Mouse (Mus musculus) forelimb bud, embryonic 11.5 days (tissue): ENCODE data around the gene Gm17304.

ENCODE experiments used
- DNase-seq: peaks from one replicate; pipeline ENCODE4 v3.0.0-alpha.2; 2012; ENCODE audit warnings: low read depth, low spot score

Gene Gm17304

DNA sequence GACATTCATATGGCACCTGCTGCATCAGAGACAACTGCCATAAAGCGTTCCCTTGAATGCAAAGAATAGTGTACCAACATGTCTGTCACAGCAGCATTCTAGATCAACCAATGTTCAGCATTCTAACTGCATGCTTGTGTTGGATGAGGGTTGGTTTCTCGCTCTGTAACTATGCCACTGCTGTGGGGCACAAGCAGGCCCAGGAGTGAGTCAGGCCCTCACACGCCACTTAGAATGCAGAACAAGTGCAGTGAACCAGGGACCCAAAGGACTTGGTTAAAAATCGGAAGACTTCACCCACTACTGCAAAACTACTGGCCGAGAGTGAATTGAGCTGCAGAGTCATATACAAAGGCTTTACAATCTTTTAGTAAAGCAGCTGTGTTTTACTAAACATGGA is 13.3 kb downstream of the Gm17304 start:
- DNase-seq, result no peak

DNA sequence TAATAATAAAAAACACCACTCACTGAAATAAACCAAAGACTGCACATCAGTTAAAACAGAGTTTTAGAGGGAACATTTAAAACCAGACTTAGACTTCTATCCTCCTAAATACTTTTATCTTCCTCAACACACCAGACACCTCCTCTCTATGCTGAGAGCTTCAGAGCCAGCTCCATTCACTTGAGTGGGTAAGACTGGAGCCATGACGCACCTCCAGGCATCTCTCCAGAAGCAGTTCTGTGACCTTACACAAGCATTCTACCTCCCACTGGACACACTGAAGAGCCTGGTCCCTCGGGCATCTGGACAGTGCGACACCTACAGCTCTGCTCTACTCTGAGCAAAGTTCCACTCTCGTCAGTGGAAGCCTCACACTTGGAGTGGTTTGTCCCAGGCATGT is 14.4 kb downstream of the Gm17304 start:
- DNase-seq, result no peak

DNA sequence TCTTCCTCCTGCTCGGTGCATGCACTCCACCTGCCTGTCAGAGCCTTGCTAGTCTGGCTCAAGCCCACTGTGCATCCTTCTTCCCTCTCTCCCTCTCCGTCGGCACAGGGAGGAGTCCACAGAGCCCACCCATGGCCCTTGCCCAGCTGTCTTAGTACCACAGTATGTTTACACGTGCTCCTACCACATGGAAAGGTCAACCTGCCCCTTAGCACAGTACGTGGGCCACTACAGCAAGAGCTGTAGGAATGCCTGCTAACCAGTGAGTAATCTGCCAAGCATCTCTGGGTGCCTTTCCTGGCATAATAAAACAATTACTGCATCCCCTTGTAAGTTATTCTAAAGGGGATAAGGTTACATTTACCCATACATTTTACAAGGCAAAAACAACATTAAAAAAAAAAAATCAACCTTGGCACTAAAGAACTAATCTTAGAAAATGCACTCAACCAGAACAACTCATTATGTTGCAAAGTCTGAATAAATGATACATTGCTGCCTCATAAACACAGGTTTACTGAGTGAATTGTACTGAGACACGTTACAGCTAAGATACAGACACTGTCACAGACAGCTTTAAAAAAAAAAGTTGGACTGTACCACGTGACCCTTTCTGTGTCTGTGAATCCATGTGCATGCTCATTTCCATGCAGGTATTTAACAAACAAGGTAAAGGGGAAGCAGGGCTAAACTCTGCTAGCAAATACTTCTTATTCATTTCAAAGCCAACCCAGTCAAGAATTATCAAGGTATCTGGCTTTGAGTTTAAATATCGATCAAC is 19.7 kb downstream of the Gm17304 start:
- no peak for DNase-seq

DNA sequence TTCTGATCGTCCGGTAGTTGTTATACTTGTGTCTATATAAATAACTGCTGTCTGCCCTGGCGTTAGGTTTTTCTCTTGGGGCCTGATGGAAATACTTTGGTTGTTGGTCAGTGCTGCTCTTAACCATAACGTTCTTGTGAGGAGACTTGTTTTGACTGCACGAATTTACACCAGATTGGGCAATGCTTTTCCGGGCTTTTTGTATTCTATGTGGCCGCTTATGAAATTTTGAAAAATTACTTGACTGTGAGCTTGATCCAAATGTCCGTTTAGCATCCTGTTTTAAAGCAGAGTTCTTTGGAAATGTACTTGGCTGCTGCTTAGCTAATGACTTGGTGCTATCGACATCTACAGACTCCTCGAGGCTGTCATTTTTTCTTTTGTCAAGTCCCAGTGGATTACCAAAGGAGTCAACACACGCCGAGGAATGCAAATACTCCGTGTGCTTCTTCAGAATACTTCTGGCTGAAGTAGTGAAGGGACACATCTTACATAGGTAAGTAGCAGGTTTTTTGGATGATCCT is 27.6 kb downstream of the Gm17304 start:
- DNase-seq, result no peak

DNA sequence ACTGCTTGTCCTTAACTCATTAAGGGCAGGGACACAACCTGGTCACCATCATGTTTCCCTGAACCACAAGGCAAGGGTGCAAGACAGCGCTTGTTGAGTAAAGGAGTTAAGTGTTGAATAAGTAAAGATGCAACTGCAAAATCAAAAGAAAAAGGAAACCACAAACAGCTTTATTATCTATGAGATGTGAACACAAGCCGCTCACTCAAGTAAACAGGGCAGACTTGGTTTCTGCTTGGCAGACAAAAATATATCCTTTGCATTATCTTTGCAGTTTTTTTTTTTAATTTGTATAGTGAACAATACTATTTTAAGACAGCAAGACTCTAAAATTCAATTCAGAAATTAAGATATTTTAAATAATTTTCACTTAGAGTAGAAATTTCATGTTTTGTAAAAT is 30.7 kb downstream of the Gm17304 start:
- no peak for DNase-seq

DNA sequence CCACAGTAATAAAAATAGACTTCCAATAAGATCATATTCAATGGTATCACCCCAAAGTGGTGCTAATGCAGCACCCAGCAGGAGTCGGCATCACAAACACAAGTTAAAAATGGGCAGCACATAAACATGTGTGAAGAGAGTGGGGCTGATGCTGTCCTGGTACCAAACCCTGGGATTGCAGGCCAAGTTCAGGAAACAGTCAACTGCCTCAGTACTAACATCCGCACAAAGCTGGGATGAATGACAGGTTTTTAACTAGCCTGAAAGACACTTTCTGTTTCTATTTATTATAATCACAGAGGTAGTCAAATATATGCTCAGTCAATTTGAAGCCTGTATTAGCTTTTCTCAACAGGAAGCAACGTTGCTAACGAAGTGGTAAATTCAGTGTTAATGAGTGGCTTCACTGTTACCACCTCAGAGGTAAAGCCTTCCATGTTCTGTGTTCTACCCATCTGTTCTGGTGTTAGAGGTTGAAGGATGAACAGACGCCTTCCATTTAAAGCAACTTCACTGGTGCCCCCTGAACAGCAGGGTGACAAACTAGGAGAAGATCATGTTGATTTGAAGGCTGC is 31.4 kb downstream of the Gm17304 start:
- DNase-seq, result no peak

DNA sequence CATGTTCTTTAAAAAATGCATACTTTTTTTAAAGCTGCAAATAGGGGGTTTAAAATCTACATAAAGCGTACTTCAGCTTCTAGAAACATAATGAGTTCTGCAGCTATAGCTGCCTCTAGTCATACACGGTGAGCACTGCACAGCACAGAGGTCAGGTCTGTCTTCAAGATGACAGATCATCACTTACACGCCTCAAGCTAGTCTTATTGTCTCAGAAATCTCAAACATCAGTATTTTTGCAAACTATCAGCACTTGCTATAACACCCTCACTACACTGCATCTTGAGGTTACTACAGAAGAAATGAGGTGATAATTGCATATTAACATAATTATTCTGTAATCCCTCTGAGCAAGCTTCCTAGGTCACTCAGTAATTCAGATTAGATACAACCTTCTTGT is 33.0 kb downstream of the Gm17304 start:
- DNase-seq, result no peak

DNA sequence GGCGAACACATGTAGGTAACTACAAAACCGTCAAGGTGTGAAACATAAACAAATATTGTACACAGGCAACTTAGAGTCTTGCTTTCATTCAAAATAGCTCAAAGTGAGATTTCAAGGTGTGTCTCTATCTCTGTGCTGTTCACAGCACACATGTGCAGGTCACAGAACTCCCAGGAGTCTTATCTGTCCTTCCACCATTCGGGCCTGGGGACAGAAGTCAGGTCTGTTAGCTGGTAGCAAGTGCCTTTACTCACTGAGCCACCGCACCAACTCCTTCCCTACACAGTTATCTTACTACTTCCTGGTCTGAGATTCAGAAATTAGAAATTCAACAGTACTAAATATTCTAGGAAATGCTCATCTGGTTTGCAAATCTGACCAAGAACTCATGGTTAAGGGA is 34.5 kb downstream of the Gm17304 start:
- no peak for DNase-seq

DNA sequence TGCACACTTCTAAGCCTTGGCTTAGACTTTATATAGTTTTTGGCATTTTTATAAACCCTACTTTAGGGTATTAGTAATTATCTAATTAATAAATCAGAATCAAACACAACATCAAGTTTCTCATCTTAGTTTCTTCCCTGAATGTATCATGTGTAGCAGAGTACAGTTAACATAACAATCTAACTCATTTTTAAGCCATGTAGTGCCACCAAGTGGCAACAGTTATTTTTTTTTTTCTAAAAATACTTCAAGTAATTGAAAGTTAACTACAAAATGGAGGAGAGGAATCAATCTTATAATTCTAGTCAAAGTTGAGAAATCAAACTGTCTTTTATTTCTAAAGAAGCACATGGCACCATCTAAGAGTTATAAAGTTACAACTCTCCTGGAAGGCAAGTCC is 40.5 kb downstream of the Gm17304 start:
- no peak for DNase-seq

DNA sequence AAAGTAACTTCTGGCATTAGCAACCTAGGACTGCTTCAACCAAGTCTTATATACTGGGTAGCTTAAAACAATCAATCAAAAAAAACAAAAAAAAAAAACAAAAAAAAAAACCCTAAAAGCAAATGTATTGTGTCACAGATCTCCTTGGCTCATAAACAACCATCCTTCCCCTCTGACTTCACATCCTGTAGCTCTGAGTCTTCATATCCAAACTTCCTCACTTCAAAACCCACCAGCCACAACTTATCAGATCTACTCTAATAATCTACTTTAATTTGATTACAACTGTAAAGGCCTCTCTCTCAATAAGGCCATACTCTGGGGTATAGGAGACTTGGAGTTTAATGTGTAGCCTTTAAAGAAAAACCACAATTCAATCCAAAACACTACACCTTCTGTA is 41.1 kb downstream of the Gm17304 start:
- DNase-seq, result no peak

DNA sequence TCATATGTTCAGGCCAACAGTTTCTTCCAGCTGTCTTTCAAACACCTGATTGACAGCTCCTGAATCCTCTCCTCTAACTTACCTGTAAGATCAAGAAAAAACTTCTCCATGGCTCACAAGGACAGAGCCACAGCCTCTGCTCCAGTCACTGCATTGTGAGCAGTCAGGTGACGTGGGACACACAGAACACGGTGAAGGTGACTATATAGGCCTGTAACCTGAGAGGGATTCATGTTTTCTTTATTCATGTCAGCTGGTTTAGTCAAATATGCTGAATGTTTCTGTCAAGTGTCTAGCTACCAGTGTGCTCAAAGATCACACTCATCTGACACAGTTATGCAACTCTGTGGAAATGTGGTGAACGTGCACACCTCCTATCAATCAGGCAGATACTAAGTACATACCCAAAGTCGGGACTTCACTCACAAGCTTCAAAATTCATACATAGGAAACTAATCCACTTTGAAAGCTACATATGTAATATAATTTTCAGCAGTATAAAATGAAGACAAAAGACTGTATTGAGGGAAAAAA is 43.4 kb downstream of the Gm17304 start:
- no peak for DNase-seq

DNA sequence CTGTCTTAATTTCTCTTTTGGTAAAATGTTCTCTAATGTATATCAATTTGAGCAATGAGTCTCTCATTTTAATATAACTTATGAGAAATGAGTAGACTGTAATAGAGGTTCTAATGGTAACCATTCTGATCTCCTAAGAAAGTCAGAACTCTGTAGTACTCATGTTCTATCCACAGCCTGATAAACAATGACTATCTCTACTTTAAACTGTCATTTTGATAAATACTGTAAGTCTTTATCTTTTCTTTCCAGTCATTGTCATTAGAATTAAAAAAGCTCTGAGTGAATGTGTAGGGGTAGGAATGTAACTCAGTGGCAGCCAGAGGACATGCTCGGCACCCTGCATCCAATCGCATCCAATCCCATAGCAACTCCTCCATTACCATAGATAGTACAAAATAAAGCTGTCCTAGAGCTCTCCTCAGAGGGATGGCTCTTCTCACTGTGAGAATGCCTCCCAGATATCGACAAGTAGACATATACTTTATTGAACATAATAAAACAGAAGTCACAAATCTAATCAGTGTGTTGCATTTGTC is 44.0 kb downstream of the Gm17304 start:
- DNase-seq, result no peak
